Mouse (Mus musculus) erythroblast, adult 5-6 weeks (primary cell): Measurements from ENCODE around the gene Nav1. TPM values are rescaled to one million over a fixed set of nuclear protein-coding genes. Genes with fewer than 3 reads are reported as not detected.

Source experiments
- ATAC-seq: replicated peaks from 2 replicates; pipeline ENCODE4 v1.8.0; 2016; ENCODE audit warnings: moderate number of reproducible peaks, mild to moderate bottlenecking, moderate TSS enrichment, inconsistent platforms; ENCODE audit not compliant: poor library complexity, low FRiP score, severe bottlenecking
- total RNA-seq, 2 experiments: library from RNA; stranded (forward) in 1 of 2; stranded (reverse) in 1 of 2; fragments of 150-400 nt in 1 of 2; fragments of 200-764, 138-1000 nt in 1 of 2; gene quantifications; 2 replicates each; pipeline versions ENCODE4 v1.2.3 to v1.2.4; 2015 to 2017; ENCODE audit warnings: low replicate concordance in 2 of 2

Nav1 gene
- total RNA-seq, 2 experiments from 2014 or later, result 0.77 to 1.7 TPM

DNA sequence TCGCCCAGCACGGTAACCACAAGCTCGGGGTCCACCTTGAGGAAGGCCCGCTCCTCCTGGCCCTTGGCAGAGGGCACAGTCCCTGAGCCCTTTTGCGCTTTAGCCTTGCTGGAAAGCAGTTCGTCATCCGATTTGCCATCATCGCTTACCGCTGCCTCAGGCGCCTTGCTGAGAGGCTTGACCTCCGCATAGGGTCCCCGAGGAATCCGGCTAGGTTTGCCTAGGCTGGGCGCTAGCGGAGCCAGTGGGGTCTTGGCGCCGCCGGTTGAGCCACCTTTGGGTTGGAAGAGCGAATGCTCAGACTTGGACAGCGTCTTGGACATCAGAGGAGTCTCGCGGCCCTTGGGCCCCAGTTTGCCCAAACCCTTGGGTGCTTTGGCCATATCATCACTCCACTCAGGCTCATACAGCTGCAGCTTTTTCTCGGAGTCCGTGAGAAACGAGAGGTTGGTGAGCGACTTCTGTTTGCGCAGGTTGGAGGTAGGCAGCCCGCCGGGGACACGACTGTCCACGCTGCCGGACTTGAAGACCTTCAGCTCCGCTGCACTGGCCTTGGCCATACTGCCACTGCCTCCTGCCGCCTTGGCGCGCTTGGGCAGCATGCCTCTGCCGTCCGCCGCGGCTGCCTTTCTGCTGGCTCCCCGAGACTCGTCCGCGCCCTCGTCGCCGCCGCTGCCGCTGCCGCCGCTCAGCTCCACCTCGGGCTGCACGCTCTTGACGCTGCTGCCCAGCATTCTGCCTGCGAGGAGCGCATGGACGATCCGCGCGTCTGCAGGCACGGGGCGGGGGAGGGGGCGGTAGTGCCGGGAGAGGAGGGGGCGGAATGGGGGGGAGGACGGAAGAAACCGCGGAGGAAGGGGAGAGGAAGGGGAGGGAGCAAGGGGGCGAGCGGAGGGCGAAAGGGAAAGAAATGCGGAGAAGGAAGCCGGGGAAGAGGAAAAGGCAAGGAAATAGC, 22.2 kb downstream of the Nav1 start:
- no peak for ATAC-seq

- no peak for ATAC-seq
These were observed 23.2 kb downstream of the Nav1 start for GRCm38 (mm10) chr1:135583678-135584515.

DNA sequence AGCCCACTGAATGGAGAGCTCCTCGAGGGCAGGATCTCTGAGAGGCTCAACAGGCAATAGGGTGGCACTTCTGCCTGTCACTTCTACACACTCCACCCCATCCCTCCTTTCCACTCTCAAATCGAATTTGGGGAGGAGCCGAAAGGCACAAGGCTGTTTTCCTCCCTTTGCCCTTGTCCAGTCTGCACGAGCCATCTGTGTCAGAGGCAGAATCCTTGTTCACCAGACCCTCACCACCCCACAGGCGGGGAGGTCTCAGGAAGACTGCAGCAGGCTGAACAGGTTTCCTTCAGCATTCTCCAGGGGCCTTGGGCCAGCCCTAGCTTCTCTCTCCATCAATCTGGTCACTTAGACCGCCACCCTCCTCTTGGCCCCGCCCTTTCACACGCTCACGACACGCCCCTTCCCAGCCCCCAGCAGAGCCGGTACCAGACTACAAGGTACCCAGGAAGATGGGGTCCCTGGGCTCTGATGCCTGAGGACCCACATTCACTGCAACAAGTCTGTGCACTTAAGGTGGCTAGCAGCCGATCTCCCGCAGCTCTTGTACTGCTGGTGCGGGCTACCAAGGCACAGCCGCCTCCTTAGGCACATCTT, 23.9 kb downstream of the Nav1 start:
- no peak for ATAC-seq

DNA sequence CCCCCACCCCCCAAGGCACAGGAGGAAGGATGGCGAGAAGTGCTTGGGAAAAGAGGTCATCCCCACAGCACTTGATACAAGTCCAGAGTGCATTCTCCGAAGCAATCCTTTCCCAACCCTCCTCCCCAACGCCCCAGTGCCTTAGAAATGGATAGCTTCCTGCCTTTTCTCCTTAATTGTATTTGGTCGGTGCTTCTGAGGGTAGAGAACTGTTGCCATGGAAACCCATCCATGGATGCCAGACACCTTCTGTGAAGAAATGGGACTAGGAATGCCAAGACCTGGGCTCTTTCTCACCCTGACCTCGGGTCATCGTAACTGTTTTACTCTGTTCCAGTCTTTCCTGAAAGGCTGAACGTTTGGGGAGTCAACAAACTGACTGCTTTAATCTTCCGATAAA, 26.1 kb downstream of the Nav1 start:
- no peak for ATAC-seq

- ATAC-seq, result no peak
These were observed 28.0 kb downstream of the Nav1 start for GRCm38 (mm10) chr1:135579111-135579510.

DNA sequence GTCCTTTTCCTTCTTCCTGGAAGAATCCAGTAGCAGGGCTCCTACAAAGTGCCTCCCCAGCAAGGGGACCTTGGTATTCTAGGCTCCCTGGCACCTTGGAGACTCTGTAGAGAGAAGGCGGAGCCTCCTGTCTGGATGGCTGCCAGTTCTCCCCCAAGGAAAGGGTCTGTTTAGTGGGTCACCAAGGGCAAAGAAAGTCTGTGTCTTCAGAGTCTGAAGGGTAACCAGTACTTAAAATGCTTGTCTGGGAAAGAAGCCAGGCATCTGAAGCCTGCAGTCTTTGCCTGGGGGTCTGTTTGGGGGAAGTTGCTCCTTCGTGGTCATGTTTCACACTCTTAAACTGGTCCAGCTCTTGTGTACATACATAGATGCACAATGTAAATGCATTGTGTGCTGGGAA, 29.3 kb downstream of the Nav1 start:
- no peak for ATAC-seq

- ATAC-seq, result no peak
These were observed 31.7 kb downstream of the Nav1 start for GRCm38 (mm10) chr1:135575393-135575792.

GRCm38 (mm10) chr1:135574451-135575208, 32.5 kb downstream of the Nav1 start:
- ATAC-seq, result no peak

GRCm38 (mm10) chr1:135572139-135572892, 34.8 kb downstream of the Nav1 start:
- ATAC-seq, result no peak

DNA sequence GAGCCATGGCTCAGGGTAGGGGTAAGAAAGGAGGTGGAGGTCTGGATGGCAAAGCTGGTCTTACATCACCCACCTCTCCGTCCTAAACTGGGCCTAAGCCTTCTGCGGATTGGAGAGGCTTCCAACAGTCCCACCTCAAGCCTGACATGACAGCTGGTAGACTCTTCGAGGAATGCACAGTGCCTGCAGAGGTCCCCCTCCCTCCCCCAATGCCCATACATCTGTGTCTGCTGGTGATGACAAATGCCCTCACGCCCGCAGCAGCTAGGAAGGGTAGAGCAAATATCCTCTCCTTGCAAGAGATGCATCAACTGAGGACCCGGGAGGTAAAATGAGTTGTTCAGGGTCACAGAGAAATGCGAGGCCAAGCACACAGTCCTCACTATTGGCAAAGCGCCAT, 39.0 kb downstream of the Nav1 start:
- ATAC-seq, result no peak

DNA sequence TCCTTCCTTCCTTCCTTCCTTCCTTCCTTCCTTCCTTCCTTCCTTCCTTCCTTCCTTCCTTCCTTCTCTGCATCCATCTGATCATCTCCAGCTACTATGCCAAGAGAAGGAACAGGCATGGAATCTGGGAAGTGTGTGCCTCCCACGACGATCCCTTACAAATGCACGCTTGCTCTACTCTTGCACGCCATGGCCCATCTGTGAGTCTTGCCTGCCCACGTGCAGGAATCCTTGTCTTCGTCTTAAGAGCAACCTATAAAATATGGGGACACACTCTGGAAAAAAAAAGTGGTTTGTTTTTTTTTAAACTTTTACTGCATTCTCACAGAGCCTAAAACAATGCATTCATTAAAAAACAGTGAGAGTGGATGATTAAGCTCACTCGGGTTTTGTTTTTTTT, 40.5 kb downstream of the Nav1 start:
- ATAC-seq, result no peak

- ATAC-seq, result no peak
These were observed 41.3 kb downstream of the Nav1 start for GRCm38 (mm10) chr1:135565775-135566174.

DNA sequence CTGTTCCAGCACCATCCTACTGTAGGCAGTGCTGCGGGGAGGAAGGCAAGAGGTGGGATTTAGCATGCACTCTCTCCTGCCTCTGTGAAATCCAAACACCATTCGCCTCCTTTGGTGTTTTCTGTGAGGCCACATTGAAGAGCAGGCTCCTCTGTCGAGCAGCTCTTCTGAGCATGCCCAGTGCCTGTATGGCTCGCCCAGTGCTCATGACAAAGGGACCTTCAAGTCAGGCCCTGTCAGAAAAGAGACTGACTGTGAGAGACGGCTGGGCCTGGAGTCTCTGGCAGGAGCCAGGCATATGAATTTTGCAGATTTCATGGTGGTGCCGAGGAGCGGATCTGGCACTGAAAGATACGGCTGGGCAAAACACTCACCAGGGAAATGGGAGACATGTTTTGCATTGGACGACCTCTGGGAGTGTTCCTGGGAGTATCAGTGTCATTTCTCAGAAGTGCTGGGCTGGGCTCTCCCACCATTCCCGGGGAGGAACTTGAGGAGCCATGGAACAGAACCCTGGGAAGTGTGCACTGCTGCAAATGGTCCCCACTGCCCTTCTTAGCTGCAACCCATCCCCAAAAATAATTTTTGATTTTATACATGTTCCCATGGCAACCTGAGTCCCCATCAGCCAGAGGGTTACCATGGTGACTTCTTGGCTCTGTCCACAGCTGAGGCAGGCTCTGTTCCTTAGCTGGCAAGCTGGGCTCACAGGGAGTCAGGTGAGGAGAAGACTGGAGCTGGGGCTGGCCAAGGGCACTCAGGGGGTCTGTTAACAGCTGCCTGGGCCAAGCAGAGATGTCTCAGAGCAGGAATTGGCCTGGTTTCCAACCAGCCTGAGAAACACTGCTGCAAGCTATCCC, 42.2 kb downstream of the Nav1 start:
- no peak for ATAC-seq

GRCm38 (mm10) chr1:135563781-135564414, 43.2 kb downstream of the Nav1 start:
- no peak for ATAC-seq

DNA sequence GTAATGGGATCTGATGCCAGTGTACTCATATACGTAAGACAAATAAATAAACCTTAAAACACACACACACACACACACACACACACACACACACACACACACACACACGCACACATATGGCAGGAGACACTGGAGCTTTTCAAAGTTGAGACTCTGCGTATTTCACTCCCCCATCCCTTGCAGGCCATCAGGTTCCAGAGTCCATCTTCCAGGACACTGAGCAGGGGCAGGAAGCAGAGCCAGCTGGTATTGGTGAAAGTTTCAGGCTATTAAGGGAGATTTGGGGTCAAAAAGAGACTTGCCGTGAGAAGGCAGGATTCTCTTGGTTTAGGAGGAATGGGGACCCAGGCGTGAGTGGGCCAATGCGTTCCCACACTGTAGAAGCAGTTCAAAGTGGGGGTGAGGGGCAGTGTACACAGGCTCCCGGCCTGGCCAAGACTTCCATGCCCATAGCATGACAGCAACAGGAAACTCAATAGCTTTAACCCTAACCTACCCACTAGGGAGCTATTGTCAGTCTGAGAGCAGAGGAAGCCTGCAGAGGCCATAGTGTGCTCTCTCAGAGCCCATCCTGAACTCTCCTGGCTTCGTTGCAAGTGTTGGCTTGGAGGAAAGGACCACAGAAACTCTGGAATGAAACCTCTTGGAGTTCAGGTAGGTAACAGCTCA, 44.0 kb downstream of the Nav1 start:
- no peak for ATAC-seq

DNA sequence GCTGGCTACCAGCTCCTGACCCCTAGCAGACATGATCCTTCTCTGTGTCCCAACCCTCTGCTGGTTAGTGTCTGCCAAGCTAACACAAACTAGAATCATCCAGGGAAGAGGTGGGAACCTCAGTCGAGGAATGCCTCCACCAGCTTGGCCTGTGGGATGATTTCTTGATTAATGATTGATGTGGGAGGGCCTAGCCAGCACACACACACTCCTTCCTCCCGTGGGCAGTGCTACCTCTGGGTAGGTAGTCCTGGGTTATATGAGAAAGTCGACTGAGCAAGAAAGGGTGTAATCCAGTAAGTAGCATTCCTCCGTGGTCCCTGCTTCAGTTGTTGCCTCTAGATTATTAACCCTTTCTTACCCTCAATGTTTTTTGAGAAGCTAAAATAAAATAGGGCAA, 45.0 kb downstream of the Nav1 start:
- ATAC-seq, result no peak

DNA sequence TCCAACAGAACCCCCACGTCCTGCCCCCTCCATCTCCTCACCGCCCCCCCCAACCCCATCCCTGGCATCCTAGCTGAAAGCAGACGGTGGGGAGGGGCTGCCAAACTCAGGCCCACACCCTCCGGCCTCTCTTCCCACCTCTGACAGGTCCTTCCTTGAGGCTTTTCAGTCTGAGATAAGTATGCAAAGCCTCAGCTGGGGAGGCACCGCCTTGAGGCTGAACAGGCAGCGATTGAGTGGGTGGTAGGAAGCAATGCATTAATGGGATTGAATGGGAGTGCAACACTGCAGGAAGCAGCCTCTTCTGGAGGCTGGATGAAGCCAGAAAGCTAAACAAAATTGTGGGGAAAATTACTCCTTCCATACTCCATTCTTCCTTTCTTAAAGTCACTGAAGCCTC, 45.8 kb downstream of the Nav1 start:
- no peak for ATAC-seq
